Mouse (Mus musculus) testis, adult 2 months (tissue): ENCODE results near the gene Kdm4a. TPM values are rescaled to one million over a fixed set of nuclear protein-coding genes. Genes with fewer than 3 reads are reported as not detected.

Source experiments
- H3K27ac ChIP-seq: fragments of 200-500 bp; 2 replicates; pipeline ENCODE4 v1.5.1; 2012; ENCODE audit warnings: low read depth, low read length; ENCODE audit not compliant: control insufficient read depth, insufficient read depth
- H3K27me3 ChIP-seq: fragments of 200-500 bp; 2 replicates; pipeline ENCODE4 v1.6.1; 2012; ENCODE audit warnings: mild to moderate bottlenecking, low read length, moderate library complexity; ENCODE audit not compliant: control insufficient read depth, insufficient read depth
- H3K36me3 ChIP-seq: fragments of 200-500 bp; 2 replicates; pipeline ENCODE4 v1.6.1; 2012; ENCODE audit warnings: mild to moderate bottlenecking, low read length; ENCODE audit not compliant: control insufficient read depth, insufficient read depth
- H3K4me1 ChIP-seq: fragments of 200-500 bp; 2 replicates; pipeline ENCODE4 v1.6.1; 2012; ENCODE audit warnings: low read length; ENCODE audit not compliant: control insufficient read depth, insufficient read depth
- H3K4me3 ChIP-seq: fragments of 200-500 bp; 2 replicates; pipeline ENCODE4 v1.5.1; 2012; ENCODE audit warnings: low read depth, mild to moderate bottlenecking, low read length, moderate library complexity, mixed read lengths; ENCODE audit not compliant: control insufficient read depth
- CTCF ChIP-seq: fragments of 200-500 bp; IDR thresholded peaks from 2 replicates; pipeline ENCODE4 v1.5.1; 2012; ENCODE audit warnings: low read depth, mild to moderate bottlenecking, inconsistent platforms, low read length, moderate library complexity; ENCODE audit not compliant: control insufficient read depth, insufficient read depth, insufficient replicate concordance
- POLR2A ChIP-seq: fragments of 200-500 bp; IDR thresholded peaks from 2 replicates; pipeline ENCODE4 v1.6.1; 2012; ENCODE audit warnings: low read depth, mild to moderate bottlenecking, inconsistent platforms, low read length, moderate library complexity; ENCODE audit not compliant: control insufficient read depth
- polyA plus RNA-seq: library from polyadenylated mRNA; depleted of rRNA; stranded (reverse); fragments of >200 nt; gene quantifications from 2 replicates; pipeline ENCODE4 v1.2.3, GENCODE M21; 2012

Kdm4a gene
- polyA plus RNA-seq, 1 experiment: 14.2 TPM

- H3K4me3 ChIP-seq: no peak overlapping the region
- no peaks in the 10 kb centered on the region for H3K36me3 ChIP-seq
- H3K27me3 ChIP-seq: no peaks in the 10 kb centered on the region
- H3K27ac ChIP-seq: no peak overlapping the region
- TF ChIP-seq POLR2A (no peak), CTCF (no peak)
- H3K4me1 ChIP-seq: no peaks in the 10 kb centered on the region
Measured at GRCm38 (mm10) chr4:118112601-118113000, 67.2 kb downstream of the Kdm4a start.

GRCm38 (mm10) chr4:118109649-118110048 is 70.2 kb downstream of the Kdm4a start:
- Histone ChIP-seq H3K4me3 (no peak overlapping the region), H3K27ac (no peak overlapping the region), H3K36me3 (no peaks in the 10 kb centered on the region), H3K4me1 (no peaks in the 10 kb centered on the region), H3K27me3 (no peaks in the 10 kb centered on the region)
- TF ChIP-seq POLR2A (no peak), CTCF (no peak)

- no peak overlapping the region for H3K4me3 ChIP-seq
- H3K36me3 ChIP-seq: no peaks in the 10 kb centered on the region
- H3K27ac ChIP-seq: no peak overlapping the region
- TF ChIP-seq POLR2A (no peak), CTCF (no peak)
- no peaks in the 10 kb centered on the region for H3K27me3 ChIP-seq
- no peaks in the 10 kb centered on the region for H3K4me1 ChIP-seq
Measured at GRCm38 (mm10) chr4:118108779-118109178, 71.1 kb downstream of the Kdm4a start.

GRCm38 (mm10) chr4:118105256-118106053 is 74.4 kb downstream of the Kdm4a start:
- H3K27ac ChIP-seq: no peak overlapping the region
- no peaks in the 10 kb centered on the region for H3K4me1 ChIP-seq
- no peaks in the 10 kb centered on the region for H3K27me3 ChIP-seq
- TF ChIP-seq POLR2A (no peak), CTCF (no peak)
- no peak overlapping the region for H3K4me3 ChIP-seq
- no peaks in the 10 kb centered on the region for H3K36me3 ChIP-seq

- Histone ChIP-seq H3K4me1 (no peaks in the 10 kb centered on the region), H3K4me3 (no peak overlapping the region), H3K27me3 (no peaks in the 10 kb centered on the region), H3K27ac (no peak overlapping the region), H3K36me3 (no peaks in the 10 kb centered on the region)
- TF ChIP-seq POLR2A: no peak
- no peak for TF ChIP-seq CTCF
Measured at GRCm38 (mm10) chr4:118103280-118103830, 76.5 kb downstream of the Kdm4a start.

- no peak overlapping the region for H3K27ac ChIP-seq
- TF ChIP-seq POLR2A (no peak), CTCF (no peak)
- no peaks in the 10 kb centered on the region for H3K4me1 ChIP-seq
- H3K36me3 ChIP-seq: no peaks in the 10 kb centered on the region
- no peaks in the 10 kb centered on the region for H3K27me3 ChIP-seq
- no peak overlapping the region for H3K4me3 ChIP-seq
Measured at GRCm38 (mm10) chr4:118101497-118101896, 78.3 kb downstream of the Kdm4a start.

- no peaks in the 10 kb centered on the region for H3K36me3 ChIP-seq
- TF ChIP-seq POLR2A (no peak), CTCF (no peak)
- no peak overlapping the region for H3K4me3 ChIP-seq
- no peaks in the 10 kb centered on the region for H3K4me1 ChIP-seq
- H3K27ac ChIP-seq: no peak overlapping the region
- H3K27me3 ChIP-seq: no peaks in the 10 kb centered on the region
Measured at GRCm38 (mm10) chr4:118099637-118100364, 80.0 kb downstream of the Kdm4a start.
